Mouse (Mus musculus): Measurements from ENCODE around the gene Fstl1. TPM values are rescaled to one million over a fixed set of nuclear protein-coding genes. Genes with fewer than 3 reads are reported as not detected.
A peak's percentile ranks its signal among the peaks of the same experiment; 100 is the strongest.

Gene Fstl1
- polyA plus RNA-seq, 1 experiment from 2014 or later = 731 TPM

GRCm38 (mm10) chr16:37789015-37789381, 12.3 kb downstream of the Fstl1 start:
- Histone ChIP-seq H3K4me2 (replicated peaks) (peak overlapping the region; percentile 46), H3K9me3 (no peaks in the 10 kb centered on the region), H3K4me3 (no peak overlapping the region), H3K27ac (peak overlapping the region; percentile 91), H3K9ac (no peak overlapping the region), H3K4me1 (peaks cover 93% of the 10 kb centered on the region), H3K27me3 (no peaks in the 10 kb centered on the region), H3K36me3 (peaks cover 54% of the 10 kb centered on the region)
- no peak; the same call in 1 of the 2 replicates for ATAC-seq (ENCODE audit: low FRiP score, low read depth)
- WGBS = 63% methylated on average over 6 of the region's 6 CpGs

GRCm38 (mm10) chr16:37789394-37789920, 12.8 kb downstream of the Fstl1 start:
- Histone ChIP-seq H3K9me3 (no peaks in the 10 kb centered on the region), H3K4me1 (peaks cover 94% of the 10 kb centered on the region), H3K4me2 (replicated peaks) (peak overlapping the region; percentile 46), H3K27ac (peak overlapping the region; percentile 91), H3K36me3 (peaks cover 54% of the 10 kb centered on the region), H3K9ac (no peak overlapping the region), H3K4me3 (no peak overlapping the region), H3K27me3 (no peaks in the 10 kb centered on the region)
- no peak for ATAC-seq (ENCODE audit: low FRiP score, low read depth)
- WGBS = 75% methylated on average over 6 of the region's 6 CpGs

GRCm38 (mm10) chr16:37790008-37790780, 13.5 kb downstream of the Fstl1 start:
- no peak for ATAC-seq (ENCODE audit: low FRiP score, low read depth)
- Histone ChIP-seq H3K27ac (peak overlapping the region; percentile 91; the same call in 1 of the 2 replicates), H3K4me3 (no peak overlapping the region), H3K4me2 (replicated peaks) (peak overlapping the region; percentile 46), H3K9me3 (no peaks in the 10 kb centered on the region), H3K36me3 (peaks cover 56% of the 10 kb centered on the region), H3K9ac (no peak overlapping the region), H3K4me1 (peaks cover 93% of the 10 kb centered on the region), H3K27me3 (no peaks in the 10 kb centered on the region)
- WGBS = 45% methylated on average over 12 of the region's 12 CpGs

- H3K4me3 ChIP-seq = no peak overlapping the region
- ATAC-seq (ENCODE audit: low FRiP score, low read depth) = no peak
- peak overlapping the region; percentile 46 for H3K4me2 ChIP-seq (replicated peaks)
- no peaks in the 10 kb centered on the region for H3K27me3 ChIP-seq
- H3K27ac ChIP-seq = peak overlapping the region; percentile 91; the same call in 1 of the 2 replicates
- H3K9me3 ChIP-seq = no peaks in the 10 kb centered on the region
- peaks cover 87% of the 10 kb centered on the region for H3K4me1 ChIP-seq
- H3K9ac ChIP-seq = no peak overlapping the region
- peaks cover 54% of the 10 kb centered on the region for H3K36me3 ChIP-seq
- WGBS = 60% methylated on average over 8 of the region's 8 CpGs
These were observed 14.1 kb downstream of the Fstl1 start for GRCm38 (mm10) chr16:37790781-37791175.

GRCm38 (mm10) chr16:37795651-37796150, 19.0 kb downstream of the Fstl1 start:
- Histone ChIP-seq H3K4me3 (no peak overlapping the region), H3K9ac (no peak overlapping the region), H3K27ac (no peak overlapping the region), H3K9me3 (no peaks in the 10 kb centered on the region), H3K27me3 (no peaks in the 10 kb centered on the region), H3K36me3 (peaks cover 55% of the 10 kb centered on the region), H3K4me2 (replicated peaks) (no peak overlapping the region), H3K4me1 (peaks cover 38% of the 10 kb centered on the region)
- ATAC-seq (ENCODE audit: low FRiP score, low read depth) = no peak
- WGBS = 98% methylated on average over 10 of the region's 10 CpGs

- H3K9me3 ChIP-seq = no peaks in the 10 kb centered on the region
- no peak for ATAC-seq (ENCODE audit: low FRiP score, low read depth)
- no peaks in the 10 kb centered on the region for H3K27me3 ChIP-seq
- 91% methylated on average over 11 of the region's 11 CpGs for WGBS
- H3K9ac ChIP-seq = no peak overlapping the region
- peaks cover 38% of the 10 kb centered on the region for H3K4me1 ChIP-seq
- no peak overlapping the region for H3K27ac ChIP-seq
- H3K4me2 ChIP-seq (replicated peaks) = no peak overlapping the region
- H3K36me3 ChIP-seq = peaks cover 55% of the 10 kb centered on the region
- no peak overlapping the region for H3K4me3 ChIP-seq
These were observed 19.6 kb downstream of the Fstl1 start for GRCm38 (mm10) chr16:37796270-37796669.

- Histone ChIP-seq H3K4me1 (peaks cover 32% of the 10 kb centered on the region), H3K27ac (no peak overlapping the region; the same call in 1 of the 2 replicates), H3K27me3 (no peaks in the 10 kb centered on the region), H3K36me3 (peaks cover 67% of the 10 kb centered on the region), H3K4me3 (no peak overlapping the region), H3K9me3 (peaks cover 6% of the 10 kb centered on the region; the same call in 1 of the 2 replicates), H3K4me2 (replicated peaks) (no peak overlapping the region), H3K9ac (no peak overlapping the region)
- no peak for ATAC-seq (ENCODE audit: low FRiP score, low read depth)
- 84% methylated on average over 2 of the region's 2 CpGs for WGBS
These were observed 24.4 kb downstream of the Fstl1 start for GRCm38 (mm10) chr16:37801097-37801496.

GRCm38 (mm10) chr16:37802686-37803295, 26.1 kb downstream of the Fstl1 start:
- no peak overlapping the region for H3K4me3 ChIP-seq
- WGBS = 28% methylated on average over 4 of the region's 4 CpGs
- no peaks in the 10 kb centered on the region for H3K27me3 ChIP-seq
- peaks cover 49% of the 10 kb centered on the region for H3K4me1 ChIP-seq
- no peak overlapping the region for H3K4me2 ChIP-seq (replicated peaks)
- H3K9ac ChIP-seq = no peak overlapping the region
- no peak for ATAC-seq (ENCODE audit: low FRiP score, low read depth)
- H3K36me3 ChIP-seq = peaks cover 75% of the 10 kb centered on the region
- H3K9me3 ChIP-seq = peaks cover 6% of the 10 kb centered on the region; the same call in 1 of the 2 replicates
- peak overlapping the region; percentile 39; the same call in 1 of the 2 replicates for H3K27ac ChIP-seq

GRCm38 (mm10) chr16:37803387-37803950, 26.8 kb downstream of the Fstl1 start:
- Histone ChIP-seq H3K4me1 (peaks cover 55% of the 10 kb centered on the region), H3K27me3 (no peaks in the 10 kb centered on the region), H3K4me3 (no peak overlapping the region), H3K4me2 (replicated peaks) (no peak overlapping the region), H3K9ac (no peak overlapping the region), H3K36me3 (peaks cover 78% of the 10 kb centered on the region), H3K9me3 (peaks cover 6% of the 10 kb centered on the region; the same call in 1 of the 2 replicates), H3K27ac (no peak overlapping the region)
- WGBS = 93% methylated on average over 9 of the region's 9 CpGs
- ATAC-seq (ENCODE audit: low FRiP score, low read depth) = no peak

- Histone ChIP-seq H3K4me3 (no peak overlapping the region), H3K4me1 (peaks cover 63% of the 10 kb centered on the region), H3K27ac (peak overlapping the region; percentile 61; the same call in 1 of the 2 replicates), H3K9me3 (peaks cover 10% of the 10 kb centered on the region; the same call in 1 of the 2 replicates), H3K27me3 (no peaks in the 10 kb centered on the region), H3K4me2 (replicated peaks) (no peak overlapping the region), H3K9ac (no peak overlapping the region), H3K36me3 (peaks cover 74% of the 10 kb centered on the region)
- WGBS = 61% methylated on average over 3 of the region's 3 CpGs
- ATAC-seq (ENCODE audit: low FRiP score, low read depth) = no peak
These were observed 29.2 kb downstream of the Fstl1 start for GRCm38 (mm10) chr16:37805746-37806495.

- no peak overlapping the region for H3K9ac ChIP-seq
- peaks cover 56% of the 10 kb centered on the region for H3K4me1 ChIP-seq
- peaks cover 10% of the 10 kb centered on the region; the same call in 1 of the 2 replicates for H3K9me3 ChIP-seq
- no peak overlapping the region for H3K4me3 ChIP-seq
- ATAC-seq (ENCODE audit: low FRiP score, low read depth) = no peak
- H3K27ac ChIP-seq = peak overlapping the region; percentile 73
- H3K36me3 ChIP-seq = peaks cover 74% of the 10 kb centered on the region
- 67% methylated on average over 8 of the region's 8 CpGs for WGBS
- H3K27me3 ChIP-seq = no peaks in the 10 kb centered on the region
- no peak overlapping the region for H3K4me2 ChIP-seq (replicated peaks)
These were observed 30.6 kb downstream of the Fstl1 start for GRCm38 (mm10) chr16:37807269-37807668.
